Mouse (Mus musculus) kidney, postnatal 25 days (tissue): ENCODE results near the gene Eif2ak2.

Source experiments
- DNase-seq, 2 experiments: peaks; one replicate each; pipeline ENCODE4 v3.0.0; 2021; ENCODE audit warnings: mixed read lengths in 2 of 2

Gene Eif2ak2

DNA sequence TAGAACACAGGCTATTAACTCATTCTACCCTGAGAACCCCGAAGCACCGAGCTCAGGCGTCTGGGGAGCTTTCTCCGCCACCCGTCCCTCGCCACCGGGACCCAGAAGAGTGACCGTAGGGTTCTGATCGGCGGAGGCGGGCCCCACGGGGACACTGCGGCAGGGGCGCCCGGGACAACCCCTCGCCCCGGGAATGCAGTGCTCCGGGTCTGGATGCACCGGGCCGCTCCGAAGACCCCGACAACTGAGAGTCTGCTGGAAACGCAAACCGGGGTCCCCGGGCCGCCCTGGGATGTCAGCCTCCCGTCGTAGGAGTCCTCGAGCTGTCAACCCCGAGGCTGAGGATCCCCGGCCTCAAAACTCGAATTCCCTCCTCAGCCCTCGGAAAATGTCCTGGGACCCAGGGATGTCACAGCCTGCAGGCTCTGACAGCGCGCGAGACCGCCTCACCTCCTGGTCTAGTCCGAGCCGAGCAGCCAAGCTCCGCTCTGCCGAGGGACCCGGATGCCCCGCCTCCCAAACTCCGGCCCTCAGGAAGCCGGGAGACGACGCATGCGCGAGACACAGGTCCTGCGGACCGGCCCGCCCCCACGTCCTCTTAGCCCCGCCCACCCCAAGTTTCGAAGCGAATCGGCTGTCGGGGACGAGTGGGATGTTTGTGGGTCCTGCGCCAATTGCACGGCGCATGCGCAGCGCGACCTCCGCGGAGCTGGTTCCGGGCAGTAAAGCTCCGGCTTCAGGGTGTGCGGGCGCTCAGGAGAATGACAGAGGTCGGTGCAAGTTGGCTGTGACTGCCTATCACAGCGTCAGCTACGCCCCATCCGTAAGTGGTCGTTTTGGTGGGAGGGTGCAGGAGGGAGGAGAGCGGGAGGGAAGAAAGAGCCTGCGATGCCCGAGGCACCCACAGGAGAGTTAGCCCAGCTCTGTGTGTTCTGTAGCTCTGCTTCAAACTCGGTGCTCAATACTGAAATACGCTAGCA, 47.2 kb downstream of the Eif2ak2 start, which contains the start of the genes Heatr5b and Gpatch11:
Heatr5b (minus strand) TSS at position 509 of the 980 bp plus-strand sequence.
Gpatch11 (plus strand) TSS at position 712 of the 980 bp plus-strand sequence.
- peak; percentile 99 to 100 for DNase-seq

DNA sequence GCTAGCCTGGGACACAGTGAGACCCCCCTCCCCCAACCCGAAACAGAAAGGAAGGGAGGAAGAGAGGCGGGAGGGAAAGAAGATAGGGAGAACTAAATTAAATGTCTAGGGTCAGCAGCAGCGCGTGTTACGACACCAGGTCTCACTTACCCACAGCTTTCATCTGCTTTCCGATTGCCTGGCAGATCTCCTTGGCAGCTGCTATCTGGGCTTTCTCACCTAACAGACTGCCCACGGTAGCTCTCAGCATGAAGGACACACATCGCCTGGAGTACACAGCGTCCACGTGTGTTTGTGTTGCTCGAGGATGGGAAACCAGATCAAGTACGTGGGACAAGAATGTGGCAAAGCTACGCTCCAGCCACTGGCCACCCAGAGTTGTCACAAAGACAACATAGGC, 58.0 kb downstream of the Eif2ak2 start:
- DNase-seq = no peak

DNA sequence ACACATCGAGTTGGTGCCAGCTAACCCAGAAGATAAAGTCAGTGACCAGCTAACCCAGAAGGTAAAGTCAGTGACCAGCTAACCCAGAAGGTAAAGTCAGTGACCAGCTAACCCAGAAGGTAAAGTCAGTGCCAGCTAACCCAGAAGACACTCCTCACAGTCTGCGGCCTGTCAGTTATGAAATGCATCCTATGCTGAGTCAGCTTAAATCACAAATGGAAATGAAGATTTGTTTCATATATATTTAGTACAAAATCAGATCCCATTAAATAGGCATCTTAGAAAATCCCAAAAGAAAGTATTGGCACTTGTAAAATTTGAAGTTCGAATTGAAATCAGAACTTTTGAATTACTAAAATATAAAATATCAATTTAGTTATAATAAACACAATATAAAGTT, 72.8 kb downstream of the Eif2ak2 start:
- DNase-seq = no peak

DNA sequence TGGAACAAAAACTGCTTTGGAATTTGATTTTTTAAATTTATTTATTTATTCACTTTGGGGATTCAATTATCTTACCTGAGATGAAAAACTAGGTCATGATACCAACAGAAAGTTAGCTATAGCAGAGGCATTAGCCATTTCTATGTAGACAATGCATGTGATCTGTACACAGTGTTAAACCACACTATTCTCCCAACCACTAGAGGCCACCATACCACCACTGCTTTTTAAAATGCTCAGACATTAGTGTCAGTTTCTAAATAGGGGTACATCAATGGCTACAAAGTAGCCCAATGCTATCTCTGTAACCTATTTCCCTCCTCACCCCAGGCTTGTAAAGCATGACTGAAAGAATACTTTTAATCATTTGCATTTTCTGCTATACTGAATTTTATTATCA, 73.4 kb downstream of the Eif2ak2 start:
- DNase-seq = no peak
